Mouse (Mus musculus): ENCODE measurements at regions not wholly inside any gene's neighbourhood (a gene's known extent, or its start where the extent isn't known, plus 50 kb on each side); places are given as distances from the start of the nearest gene placed in this dataset.

- peak; percentile 4 for DNase-seq (ENCODE audit: low spot score)
Measured at GRCm38 (mm10) chrX:21293666-21294065, 118.2 kb upstream of the Gm21876 start.

- DNase-seq (ENCODE audit: low spot score) = no peak
Measured at GRCm38 (mm10) chrX:21295460-21295859, 120.0 kb upstream of the Gm21876 start.

DNA sequence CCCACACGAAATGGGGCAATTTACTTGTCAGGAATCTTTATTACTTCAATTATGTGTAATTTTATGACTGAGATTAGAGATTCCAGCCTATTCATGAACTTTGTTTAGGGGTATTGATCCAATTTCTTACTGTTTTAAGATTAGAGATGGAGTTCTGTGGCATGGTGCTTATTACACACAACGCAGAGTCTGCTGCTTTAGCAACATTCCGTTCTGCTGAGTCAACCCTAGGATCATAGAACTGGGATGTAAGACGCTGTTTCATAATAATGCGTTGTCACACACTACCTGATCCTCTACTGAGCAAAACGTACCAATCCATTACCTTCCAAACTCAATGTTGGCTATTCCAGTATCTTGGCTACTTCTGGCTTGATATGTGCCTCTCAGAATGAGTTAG lies 121.9 kb upstream of the Gm21876 start:
- DNase-seq (ENCODE audit: low spot score) = no peak

DNA sequence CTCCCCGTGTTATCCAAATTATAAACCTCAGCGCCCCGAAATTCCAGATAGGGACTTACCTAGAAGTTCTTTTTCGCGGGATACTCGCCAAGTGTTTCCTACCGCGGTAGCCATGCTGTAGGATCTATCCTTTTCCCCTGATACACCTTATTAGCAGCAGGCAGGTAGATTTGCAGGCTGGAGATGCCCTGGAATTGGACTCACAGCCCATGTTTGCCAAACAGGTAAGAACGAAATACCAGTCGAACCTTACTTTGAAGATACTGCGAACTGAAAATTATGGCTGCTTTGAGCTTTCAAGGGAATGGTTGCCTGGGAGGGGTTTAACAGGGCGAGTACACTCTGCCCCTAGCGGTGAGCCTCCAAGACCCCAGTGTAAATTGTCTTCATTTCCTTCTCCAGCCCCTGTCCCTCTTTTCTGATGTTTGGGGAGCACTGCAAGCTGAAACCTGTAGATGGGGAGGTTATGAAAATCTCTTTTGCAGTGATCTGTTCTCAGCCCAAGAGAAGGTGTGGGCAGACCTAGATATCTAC lies 149.8 kb upstream of the Agtr2 start:
- DNase-seq (ENCODE audit: low spot score) = no peak

GRCm38 (mm10) chrX:21344397-21344796 lies 139.9 kb upstream of the Agtr2 start:
- no peak for DNase-seq (ENCODE audit: low spot score)

DNA sequence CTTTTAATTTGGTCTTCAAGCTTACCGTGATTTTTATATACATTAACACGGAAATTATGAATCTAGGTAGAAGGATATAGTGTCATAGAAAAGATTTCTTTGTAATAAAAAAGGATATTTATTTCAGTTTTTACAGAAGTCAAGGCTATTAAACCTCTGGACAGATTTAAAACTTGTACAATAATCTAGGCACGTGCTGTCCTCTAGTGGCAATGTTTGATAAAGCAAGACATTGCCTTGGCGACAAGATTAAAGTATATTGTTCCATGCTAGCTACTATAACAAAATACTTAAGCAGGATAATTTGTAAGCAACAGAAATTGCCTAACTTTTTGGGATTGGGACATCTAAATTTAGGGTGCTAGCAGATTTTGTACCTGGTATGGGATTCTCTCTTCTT lies 133.8 kb upstream of the Agtr2 start:
- no peak for DNase-seq (ENCODE audit: low spot score)

DNA sequence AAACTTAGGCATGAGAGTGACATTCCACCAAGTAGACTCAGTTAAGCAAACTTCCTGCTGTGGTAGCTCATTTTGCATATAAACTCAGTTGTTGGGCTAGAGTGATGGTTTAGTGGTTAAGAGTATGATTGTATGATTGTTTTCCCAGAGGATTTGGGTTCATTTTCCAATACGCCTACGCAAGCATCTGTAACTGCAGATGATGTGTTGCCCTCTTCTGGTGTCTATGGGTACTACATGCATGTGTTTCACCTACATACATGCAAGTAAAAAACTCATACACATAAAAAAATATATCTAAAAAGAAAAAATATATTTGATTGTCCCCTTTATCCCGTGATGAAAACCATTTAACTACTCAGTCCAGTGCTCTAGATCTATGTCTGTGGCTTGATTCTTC lies 132.0 kb upstream of the Agtr2 start:
- no peak for DNase-seq (ENCODE audit: low spot score)

DNA sequence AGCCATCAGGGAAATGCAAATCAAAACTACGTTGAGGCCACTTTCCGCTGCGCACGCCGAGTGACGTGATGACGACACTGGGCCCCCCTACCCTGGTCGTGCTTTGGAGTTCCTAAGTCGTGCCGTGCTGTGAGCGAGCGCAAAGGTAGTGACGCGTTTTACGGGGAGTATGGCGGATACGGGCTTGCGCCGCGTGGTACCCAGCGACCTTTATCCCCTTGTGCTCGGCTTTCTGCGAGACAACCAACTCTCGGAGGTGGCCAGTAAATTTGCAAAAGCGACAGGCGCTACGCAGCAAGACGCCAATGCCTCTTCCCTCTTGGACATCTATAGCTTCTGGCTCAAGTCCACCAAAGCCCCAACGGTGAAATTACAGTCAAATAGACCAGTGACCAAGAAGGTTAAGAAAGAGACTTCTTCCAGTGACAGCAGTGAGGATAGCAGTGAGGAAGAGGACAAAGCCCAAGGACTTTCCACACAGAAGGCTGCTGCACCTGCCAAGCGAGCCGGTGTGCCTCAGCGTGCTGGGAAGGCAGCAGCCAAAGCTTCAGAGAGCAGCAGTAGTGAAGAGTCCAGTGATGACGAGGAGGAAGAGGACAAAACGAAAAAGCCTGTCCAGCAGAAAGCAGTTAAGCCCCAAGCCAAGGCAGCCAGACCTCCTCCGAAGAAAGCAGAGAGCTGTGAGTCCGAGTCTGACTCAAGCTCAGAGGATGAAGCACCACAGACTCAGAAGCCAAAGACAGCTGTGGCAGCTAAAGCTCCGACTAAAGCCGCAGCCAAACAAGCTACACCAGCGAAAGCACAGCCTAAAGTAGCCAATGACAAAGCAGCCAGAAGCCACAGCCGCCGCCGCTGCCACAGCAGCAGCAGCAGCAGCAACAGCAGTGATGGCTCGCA lies 123.3 kb upstream of the Agtr2 start:
- no peak for DNase-seq (ENCODE audit: low spot score)

DNA sequence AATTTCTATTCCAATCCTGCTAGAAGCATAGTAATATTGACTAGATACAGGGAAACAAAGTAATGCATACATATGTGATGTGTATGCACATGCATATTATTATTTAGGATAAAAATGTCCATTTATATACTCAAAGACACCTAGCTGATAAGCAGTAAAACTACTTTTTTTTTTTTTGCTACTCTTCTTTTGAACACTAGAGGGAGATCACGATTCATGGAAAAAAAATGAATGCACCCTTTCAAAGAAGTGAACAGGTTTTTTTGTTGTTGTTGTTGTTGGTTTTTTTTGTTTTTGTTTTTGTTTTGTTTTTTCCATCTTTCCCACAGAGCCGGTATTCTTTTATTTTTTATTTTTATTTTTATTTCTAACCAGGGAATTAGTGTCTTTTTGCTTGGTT lies 99.1 kb upstream of the Agtr2 start:
- DNase-seq (ENCODE audit: low spot score) = no peak

- DNase-seq (ENCODE audit: low spot score) = no peak
Measured at GRCm38 (mm10) chrX:21389992-21390391, 94.4 kb upstream of the Agtr2 start.

GRCm38 (mm10) chrX:21393212-21393611 lies 91.1 kb upstream of the Agtr2 start:
- DNase-seq (ENCODE audit: low spot score) = no peak

DNA sequence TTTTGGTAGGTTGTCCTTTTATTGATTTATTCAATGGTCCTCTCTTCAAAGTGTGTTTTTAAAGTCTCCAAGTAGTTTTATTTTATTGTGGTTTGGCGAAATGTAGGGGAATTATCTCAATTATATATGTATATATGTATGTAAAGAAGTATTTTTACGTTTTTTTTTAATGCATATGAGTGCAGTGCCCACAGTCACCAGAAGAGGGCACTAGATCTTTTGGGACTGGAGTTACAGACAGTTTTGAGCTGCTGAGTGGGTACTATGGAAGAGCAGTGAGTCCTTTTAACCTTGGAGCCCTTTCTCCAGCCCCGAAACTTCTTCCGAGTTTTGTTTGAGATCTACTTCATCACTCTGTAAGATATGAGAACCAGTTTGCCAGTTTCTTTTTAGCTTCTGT lies 59.5 kb upstream of the Agtr2 start:
- no peak for DNase-seq (ENCODE audit: low spot score)

GRCm38 (mm10) chrX:21428081-21428480 lies 56.3 kb upstream of the Agtr2 start:
- no peak for DNase-seq (ENCODE audit: low spot score)

- DNase-seq (ENCODE audit: low spot score) = no peak
Measured at GRCm38 (mm10) chrX:21433501-21433900, 50.8 kb upstream of the Agtr2 start.
